Mouse (Mus musculus) gastrocnemius, postnatal 10 days (tissue): ENCODE results near the gene Plac1. TPM values are rescaled to one million over a fixed set of nuclear protein-coding genes. Genes with fewer than 3 reads are reported as not detected.

Source experiments
- DNase-seq: peaks from one replicate; pipeline ENCODE4 v3.0.0; 2021; ENCODE audit warnings: mixed read lengths
- total RNA-seq, 2 experiments: library from RNA; stranded (reverse); gene quantifications; 2 replicates each; pipeline ENCODE4 v1.2.3; 2021

The Plac1 gene
- total RNA-seq, 2 experiments from 2014 or later, result 0.34 TPM; not detected in 1

DNA sequence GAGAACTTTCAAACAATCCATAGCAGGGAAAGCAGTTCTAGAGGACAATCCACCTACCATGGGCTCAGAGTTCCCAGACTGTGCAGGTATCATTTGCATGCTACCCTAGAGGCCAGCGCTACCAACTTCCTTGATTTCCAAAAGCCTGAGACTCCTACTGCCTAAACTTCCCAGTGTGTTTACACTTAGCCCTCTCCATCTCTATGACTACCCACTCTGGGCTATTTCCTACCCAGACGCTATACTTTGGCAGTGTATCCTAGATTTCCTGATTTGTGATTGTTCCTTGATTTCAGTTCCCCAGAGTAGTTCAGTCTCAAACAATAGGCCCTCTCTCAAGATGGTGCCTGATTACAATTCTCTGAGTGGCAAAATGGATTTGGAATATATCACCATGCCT is 132.8 kb downstream of the Plac1 start:
- no peak for DNase-seq

DNA sequence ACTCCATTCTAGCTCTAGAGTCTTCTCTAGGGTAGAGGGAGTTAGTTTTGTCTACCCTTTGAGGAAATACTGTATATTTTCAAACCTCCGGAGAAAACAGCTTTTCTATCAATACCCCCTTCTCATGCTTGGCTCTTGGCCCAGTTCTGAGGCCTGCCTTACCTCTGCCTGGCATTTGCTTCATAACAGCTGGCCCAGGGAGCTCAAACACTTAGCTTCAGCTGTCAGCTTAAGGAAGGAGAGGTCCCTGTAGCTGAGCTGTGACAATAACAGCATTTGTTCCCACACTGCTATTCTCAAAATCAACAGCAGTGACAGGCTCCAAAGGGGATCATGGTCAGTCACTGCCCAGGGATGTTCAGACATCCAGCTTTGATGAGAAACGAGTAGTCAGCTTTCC is 138.7 kb downstream of the Plac1 start:
- DNase-seq, result no peak

DNA sequence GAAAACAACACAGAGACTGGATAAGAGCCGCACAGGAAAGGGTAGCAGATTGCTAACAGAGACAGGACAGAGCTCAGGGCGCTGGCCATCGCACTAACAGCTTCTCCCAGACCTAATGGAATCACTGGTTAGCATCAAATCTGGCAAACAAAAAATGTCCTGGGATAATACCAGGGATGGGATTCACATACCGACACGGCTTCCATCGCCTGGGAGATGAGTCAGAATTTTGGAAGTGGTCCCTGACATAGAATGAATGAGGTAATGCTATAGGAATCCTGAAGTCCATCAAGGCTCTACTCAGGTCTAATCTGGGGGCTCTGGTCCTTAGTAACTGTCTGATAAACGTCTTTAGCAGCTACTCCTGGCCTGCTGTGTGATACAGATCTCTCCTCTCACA is 140.0 kb downstream of the Plac1 start:
- DNase-seq, result no peak

DNA sequence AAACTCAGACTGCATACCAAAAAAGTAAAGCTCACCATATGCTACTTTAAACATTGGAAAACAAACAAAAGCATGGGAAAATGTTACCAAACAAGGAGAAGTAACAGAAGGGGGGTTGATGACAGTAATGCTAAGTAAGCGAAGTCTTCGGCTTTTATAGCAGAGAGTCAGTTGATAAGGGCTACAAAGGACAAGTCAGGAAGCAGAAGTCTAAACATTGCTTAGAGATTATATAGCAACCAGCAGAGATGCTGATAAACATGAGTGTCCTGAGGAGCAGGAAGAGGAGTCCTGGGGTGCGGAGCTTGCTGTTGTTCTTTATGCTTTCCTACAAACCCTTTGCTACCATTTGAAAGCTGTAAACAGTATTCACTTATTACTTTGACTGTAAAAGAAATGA is 140.6 kb downstream of the Plac1 start:
- DNase-seq, result no peak

DNA sequence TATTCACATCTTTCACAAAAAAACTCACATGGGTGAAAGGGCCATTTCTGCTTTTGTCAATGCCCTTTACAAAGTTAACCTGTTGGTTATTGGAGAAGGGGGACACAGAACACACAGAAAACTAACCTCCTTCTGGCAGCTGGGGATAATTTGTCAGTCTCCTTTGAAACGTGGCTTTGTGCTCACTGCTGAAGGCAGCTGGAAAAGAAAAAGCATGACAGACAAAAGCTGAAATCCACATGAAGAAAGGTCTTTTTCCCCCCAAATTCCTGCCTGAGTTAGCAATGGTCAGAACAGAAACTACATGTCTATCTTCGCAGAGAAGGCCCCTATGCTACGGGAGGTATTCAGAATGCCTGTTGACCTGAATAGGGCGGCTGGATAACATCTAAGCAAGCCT is 141.6 kb downstream of the Plac1 start:
- no peak for DNase-seq

DNA sequence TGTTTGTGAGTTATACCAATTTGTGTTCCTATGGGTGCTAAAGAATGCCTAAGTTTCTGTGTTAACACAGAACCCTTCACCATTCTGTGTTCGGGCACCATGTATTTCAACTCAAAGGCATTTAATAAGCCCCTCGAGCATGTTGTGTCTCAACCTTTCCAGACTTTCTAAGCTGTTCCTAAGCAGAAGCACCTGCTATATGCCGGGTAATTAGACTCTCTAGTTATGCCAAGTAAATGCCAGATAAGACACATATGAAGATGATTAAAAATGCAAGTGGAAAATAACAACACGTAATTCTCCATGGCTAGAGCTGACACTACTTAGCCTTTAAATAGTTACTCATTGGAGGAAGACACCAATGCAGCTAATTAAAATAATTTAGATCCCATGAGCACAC is 142.1 kb downstream of the Plac1 start:
- no peak for DNase-seq

DNA sequence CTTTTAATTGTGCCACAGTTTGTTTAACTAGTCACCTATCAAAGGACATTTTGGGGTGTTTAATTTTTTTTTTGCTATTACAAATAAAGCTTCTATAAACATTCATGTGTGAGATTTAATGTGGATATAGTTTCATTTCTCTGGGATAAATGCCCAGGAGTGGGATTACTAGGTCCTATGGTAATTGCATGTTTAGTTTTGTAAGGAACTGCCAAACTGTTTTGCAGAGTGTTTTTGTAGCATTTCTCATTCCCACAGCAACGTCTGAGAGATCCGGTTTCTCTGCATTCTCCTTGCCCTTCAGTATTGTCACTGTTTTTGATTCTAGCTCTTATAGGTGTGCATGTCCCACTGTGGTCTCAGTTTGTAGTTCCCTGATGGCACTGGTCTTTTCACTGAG is 146.5 kb downstream of the Plac1 start:
- no peak for DNase-seq

DNA sequence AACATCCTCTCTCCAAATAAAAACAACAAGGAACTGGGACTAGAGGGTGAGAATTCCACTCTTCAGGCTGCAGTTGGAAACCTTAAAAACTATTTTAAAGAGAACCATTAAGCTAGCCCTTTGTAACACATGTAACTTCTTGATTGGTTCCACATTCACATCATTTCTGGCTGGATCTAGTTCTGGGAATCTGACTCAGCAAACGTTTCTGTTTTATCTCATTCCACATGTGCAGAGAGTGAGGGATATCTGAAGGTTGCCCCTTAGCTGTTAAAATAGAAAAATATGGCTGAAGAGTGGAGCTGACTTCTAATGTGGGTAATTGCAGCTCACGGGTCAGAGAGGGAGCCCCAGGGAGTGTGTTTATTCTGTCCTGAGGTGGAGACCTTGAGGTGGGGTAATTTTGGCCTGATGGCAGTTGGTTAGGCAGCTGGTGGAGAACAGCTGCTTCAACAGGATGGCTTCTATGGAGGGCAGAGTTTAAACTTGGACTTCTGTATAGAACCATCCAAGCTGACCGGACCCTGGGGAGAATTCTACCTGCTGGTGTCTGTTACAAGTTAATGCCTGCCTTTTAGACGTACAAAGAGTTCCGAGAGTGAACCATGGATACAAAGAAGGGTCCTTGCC is 151.1 kb downstream of the Plac1 start:
- DNase-seq, result no peak

DNA sequence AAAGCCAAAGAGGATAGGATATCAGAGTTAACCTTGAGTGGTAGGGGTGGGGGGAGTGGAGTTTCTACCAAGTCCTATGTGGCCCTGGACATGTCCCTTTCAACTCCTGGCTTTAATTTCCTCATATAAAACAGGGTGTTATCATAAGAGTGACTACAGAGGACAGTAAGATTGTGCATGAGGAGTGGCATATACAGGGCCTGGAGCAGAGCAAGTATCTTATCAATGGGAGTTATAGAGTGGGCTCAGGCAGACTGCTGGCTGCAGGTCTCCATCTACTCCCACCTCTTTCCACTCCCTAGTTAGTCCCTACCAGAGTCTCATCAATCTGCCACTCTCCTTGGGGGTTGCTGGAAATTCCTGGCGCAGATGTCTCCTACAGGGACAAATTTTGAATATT is 152.7 kb downstream of the Plac1 start:
- DNase-seq, result no peak

DNA sequence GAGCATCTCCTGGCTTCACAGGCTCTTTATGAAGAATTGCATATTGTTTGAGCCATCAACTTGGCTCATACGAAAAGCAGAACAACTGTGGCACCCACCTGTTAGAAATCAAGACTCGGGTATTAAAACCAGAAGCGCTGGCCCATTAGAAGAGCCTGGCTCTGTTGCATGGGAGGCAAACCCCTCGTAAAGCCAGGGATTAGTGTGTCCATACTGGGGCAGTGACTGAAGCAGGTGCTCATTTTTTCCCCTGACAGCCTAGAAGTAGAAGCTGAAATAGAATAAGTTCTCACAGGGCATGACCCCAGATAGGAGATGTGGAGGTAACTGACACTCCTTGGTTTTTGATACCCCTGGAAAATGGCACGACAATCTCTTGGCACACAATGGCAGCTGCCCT is 154.4 kb downstream of the Plac1 start:
- DNase-seq, result no peak

DNA sequence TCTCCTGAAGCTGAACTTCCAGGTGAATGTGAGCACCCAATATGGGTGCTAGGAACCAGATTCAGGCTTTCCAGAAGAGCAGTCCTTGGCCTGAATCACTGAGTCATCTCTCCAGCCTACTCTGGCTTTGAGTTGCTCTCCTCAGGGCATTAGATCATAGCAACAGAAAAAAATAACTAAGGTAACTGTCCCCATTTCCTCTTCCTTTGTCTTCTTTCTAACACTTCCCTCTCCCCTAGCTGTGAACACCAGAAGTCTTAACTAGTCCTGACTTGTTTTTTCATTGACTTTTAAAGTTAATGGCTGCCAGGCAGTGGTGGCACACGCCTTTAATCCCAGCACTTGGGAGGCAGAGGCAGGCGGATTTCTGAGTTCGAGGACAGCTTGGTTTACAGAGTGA is 175.5 kb downstream of the Plac1 start:
- DNase-seq, result no peak

DNA sequence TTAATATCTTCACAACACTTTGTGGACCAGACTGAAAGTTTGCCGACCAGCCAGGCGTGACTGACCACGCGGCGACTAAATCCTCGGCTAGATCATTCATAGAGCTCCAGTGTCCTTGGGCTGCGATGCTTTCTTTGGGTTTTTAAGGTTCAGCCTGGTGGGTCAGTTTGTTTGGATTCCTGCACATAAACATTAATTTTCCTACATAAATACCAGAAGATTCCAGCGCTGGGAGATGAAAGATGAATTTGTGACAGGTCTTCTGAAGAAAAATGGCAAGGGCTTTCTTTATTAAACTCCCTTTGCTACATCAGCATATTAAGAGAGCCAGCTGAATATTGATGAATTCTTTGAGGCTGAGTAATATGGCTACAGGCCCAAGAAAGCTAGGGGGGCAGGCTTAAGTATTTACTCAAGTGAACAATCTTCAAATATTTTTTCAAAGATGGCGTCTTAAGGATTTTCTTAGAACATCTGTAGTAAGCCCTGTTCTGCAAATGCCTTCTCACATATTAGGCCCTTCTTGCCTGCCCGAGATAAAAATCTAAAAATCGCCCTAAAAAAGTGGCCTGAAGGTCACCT is 180.4 kb downstream of the Plac1 start:
- DNase-seq, result no peak

DNA sequence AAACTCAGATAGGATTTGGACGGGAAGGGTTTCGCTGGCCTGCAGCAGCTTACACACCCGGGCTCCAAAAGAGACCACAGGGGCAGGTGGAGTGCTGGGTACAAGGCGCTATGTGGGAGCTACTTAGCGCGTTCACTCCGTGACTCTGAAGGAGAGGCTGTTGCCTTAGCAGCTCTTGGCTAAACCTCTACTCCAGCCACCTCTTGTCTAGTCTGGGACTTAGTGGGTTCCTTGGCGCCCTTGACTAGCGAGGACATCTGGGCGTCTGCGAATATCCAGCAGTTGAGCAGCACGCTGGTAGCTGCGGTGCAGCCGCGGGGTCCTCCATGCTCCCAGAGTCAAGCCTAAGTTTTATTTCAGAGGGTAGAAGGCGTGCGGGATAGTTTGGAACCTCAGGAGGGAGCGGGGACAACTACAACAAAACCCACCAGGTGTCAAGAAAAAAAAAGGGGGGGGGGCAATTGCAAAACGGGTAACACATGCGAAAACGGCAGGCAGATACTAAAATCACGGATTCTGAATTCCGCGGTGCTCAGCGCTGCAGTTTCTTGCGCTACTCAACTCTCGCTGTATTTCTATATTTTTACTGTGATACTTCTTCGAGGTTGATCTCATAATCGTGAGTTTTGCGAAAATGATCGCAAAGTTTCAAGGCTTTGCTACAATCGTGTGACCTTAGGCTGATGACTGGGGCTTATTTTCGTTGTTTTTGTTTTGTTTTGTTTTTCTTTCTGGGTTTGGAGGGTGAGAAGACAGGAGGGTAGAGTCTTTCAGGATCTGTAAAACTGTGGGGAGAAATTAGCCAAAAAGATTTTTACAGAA is 181.2 kb downstream of the Plac1 start:
- peak; percentile 23 for DNase-seq

DNA sequence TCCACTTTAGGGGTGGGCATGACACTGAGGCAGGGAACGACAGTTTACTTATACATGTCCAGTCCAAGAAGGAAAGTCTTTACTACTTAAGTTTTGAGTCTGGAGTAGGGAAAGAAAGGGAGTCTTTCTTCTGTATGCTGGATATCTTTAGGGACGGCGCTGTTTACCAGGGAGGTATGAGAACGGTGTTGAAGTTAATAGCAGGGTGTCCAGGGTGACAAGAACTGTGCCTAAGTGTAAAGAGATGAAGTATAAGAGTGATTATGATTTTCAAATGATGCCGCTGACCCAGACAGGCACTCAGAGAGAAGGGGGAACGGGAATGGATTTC is 182.2 kb downstream of the Plac1 start:
- DNase-seq, result no peak

DNA sequence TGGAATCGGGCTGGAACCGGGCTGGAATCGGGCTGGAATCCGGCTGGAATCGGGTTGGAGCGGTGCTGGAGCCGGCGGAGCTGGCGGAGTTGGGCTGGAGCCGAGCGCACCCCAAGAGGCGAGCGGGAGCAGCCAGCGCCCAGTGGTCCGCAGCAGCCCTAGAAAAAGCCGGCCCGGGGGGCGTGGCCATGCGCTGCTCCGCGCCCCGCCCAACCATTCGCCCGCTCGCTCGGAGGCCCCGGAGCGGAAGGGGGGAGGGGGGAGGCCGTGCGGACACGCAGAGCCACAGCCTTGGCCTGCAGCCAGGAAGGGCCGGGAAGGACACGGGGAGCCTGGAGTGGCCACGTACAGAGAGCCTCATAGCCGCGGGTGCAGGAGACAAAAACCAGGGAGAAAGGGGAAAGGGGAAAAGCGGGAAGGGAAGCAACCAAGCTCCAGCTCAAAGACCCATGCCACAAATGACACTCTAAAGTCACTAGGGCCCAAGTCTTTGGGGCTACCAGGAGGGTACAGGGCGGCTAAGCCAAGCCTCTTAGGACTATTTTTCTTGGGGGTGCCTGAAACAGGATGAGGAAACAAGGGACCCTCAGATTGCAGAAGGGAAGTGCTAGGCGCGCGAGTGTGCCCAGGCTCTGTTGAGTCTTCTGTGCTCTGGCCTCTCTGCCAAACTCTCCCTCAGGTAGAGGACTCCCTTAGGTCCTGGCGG is 182.7 kb downstream of the Plac1 start:
- DNase-seq, result peak; percentile 96

DNA sequence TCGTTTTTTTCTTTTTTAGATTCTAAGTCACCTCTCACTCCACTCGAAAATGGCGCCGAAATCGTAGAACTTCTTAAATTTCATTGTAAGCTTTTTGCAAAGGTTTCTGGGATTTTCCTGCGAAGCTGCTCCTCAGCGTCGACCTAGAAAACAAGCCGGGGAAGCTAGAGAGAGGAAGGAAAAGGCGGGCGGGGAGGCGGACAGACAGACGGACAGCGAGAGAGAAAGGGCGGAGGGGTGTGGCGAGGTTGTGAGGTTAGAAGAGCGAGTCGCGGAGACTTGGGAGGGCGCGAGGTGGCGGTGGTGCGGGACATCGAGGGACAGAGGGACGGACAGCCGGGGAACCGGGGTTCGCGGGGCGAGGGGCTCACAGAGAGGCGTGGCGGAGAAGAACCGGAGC is 183.3 kb downstream of the Plac1 start:
- no peak for DNase-seq

DNA sequence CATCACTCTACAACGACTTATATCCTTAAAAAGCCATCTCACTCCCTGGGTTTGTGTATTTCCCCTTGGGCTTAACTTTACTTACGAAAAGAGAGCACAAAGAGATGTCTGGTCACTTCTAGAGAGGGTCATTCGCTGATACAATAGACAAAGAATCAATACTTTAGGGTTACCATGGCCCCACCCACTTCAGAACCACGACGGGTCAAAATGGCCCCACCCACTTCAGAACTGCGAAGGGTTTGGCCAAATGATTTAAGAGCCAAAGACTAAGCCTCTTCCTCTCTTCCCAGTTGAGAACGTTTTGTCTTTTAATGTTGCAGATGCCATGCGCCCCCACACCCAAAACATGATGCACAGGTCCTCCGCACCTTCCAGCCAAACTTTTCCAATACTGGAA is 184.1 kb downstream of the Plac1 start:
- DNase-seq, result no peak

DNA sequence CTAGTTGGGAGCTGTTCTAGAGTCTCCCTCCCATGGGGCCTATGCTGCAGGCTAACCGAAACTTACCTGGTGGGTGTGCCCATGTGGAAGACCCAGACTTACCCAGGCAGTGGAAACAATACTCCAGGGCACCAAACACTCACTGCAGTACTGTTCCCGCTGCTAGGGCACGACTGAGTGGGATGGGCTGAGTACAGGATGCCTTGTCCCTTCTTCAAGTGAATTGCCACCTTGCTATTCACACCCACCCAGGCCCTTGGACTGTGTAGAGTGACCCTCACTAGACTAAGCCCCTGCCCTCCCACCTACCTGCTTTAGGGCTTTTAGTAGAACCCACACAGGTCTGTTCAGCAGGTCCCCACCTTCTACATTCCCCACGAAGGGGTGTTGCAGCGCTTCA is 186.0 kb downstream of the Plac1 start:
- no peak for DNase-seq

DNA sequence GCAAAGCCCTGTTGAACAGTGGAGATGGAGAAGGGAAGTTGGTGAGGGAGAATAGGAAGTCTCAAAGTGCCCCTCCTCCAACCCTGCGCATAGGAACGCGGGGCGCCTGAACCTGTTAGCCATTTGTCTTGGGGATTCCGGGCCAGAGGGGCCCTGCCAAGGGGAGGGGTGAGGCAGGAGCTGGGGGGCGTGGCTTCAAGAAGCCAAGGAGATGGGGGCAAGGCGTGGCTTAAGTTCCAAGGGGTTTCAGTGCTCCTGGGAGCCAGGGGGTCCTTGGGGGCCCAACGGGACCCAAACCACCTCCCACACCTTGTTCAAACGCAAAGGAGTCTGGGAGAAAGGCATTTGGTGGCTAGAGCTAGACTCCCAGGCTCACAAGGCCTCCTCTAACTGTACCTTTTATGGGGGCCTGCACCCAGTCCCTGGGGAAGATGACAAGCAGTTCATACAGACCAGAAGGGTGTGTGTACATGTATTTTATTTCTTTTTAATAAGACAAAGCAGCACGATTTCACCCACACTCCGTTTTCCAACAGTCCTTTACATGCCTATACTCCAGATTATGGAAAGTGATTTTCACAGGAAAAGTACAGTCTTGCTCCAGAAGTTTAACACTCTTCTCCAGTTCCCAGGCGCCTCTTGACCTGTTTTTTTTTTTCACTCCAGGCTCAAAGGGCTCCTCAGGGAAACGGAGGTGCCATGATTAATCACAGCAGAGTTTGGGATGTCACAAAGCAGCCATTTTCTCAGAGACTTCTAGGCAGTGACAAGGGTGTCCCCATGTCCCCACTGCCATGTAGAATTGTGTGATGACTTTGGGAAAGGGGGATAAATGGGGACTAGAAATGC is 187.0 kb downstream of the Plac1 start:
- peak; percentile 57 for DNase-seq

DNA sequence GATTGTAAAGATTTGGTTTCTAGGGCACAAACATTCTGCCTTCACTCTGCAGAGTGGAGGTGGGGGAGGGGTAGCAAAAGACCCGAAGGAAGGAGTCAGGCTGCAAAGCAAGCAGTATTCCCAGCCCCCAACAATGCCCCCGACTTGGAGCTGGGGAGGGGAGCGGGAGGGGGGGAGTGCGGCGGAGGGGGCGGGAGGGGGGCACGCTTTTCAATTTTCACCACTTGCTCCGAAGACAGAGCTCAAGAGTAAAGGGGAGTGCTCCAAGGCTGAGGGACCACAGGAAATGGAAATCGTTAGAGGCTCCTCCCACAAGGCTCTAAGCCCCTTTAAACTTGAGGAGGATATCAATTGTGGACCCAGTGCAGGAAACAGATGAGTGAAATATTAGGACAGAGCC is 189.6 kb downstream of the Plac1 start:
- DNase-seq, result no peak

DNA sequence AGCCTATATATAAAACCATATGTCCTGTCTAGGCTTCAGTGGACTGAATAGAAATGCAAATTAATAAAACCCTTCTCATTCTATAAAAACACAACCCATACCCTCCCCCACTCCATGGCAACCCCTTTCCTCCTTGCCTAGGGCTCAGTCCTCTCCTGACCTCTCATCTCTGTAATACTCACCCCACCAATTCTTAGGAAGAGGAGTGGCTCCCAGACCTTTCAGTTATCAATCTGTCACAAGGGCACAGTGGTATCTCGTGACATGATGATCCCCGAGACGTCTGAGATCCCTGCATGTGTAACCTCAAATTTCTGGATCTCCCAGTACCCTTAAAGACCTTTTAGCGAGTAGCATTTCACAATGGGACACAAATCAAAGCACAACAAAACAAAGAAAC is 190.7 kb downstream of the Plac1 start:
- no peak for DNase-seq

DNA sequence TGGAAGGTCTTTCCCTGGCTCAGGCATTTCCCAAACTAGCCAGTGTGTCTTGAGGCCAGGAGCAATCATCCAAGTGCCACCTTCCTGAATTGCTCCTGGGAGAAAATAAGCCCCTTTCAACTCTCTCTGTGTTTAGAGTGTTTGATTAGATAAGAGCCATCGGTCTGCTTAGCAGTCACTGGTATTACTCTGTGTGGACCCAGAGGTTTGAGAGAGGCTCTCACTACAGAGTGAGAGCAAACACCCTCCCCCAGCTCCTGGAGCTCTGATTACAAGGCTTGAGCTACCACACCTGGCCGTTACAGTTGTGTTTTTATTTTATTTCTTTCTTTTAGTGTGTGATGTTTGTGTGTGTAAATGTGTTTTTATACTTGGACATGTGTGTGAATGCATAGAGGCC is 193.0 kb downstream of the Plac1 start:
- no peak for DNase-seq
